Mouse (Mus musculus) spleen, adult 2 months (tissue): ENCODE results near the gene Mybpc3.

ENCODE experiments used
- CTCF ChIP-seq: fragments of 200-500 bp; IDR thresholded peaks from 2 replicates; pipeline ENCODE4 v1.5.1; 2011; ENCODE audit warnings: mild to moderate bottlenecking, inconsistent platforms; ENCODE audit not compliant: insufficient read depth, insufficient read length, insufficient replicate concordance; ENCODE audit errors: extremely low read depth
- POLR2A ChIP-seq: fragments of 200-500 bp; IDR thresholded peaks from 2 replicates; pipeline ENCODE4 v1.6.1; 2011; ENCODE audit warnings: low read depth, low read length, inconsistent platforms

GRCm38 (mm10) chr2:91121497-91121896 lies 3.6 kb downstream of the Mybpc3 start:
- TF ChIP-seq CTCF (no peak), POLR2A (no peak)
